Mouse (Mus musculus): ENCODE results near the gene Ppp2r1b.

- TF ChIP-seq MAX (IDR thresholded peaks at IDR 0.05; ENCODE audit: low read depth) (no peak), POLR2AphosphoS2 (IDR thresholded peaks at IDR 0.05; ENCODE audit: insufficient read length, low read depth) (no peak), POLR2A (IDR thresholded peaks at IDR 0.05; ENCODE audit: insufficient read length, low read depth) (no peak), TCF3 (IDR thresholded peaks at IDR 0.05; ENCODE audit: insufficient read length, low read depth) (no peak), USF1 (IDR thresholded peaks at IDR 0.05; ENCODE audit: low read depth) (no peak), MYOD1 (IDR thresholded peaks at IDR 0.05; ENCODE audit: control insufficient read depth in 1 of 3, insufficient read length in 2 of 3, low read depth in 2 of 3) (no peak), SRF (IDR thresholded peaks at IDR 0.05; ENCODE audit: control insufficient read depth, insufficient read length, low read depth) (no peak), TCF12 (IDR thresholded peaks at IDR 0.05; ENCODE audit: insufficient read depth, poor library complexity, severe bottlenecking) (no peak), MYOG (IDR thresholded peaks at IDR 0.05; ENCODE audit: control insufficient read depth in 1 of 3, insufficient read depth in 1 of 3, insufficient read length in 2 of 3, low read depth in 2 of 3) (no peak), E2F4 (IDR thresholded peaks at IDR 0.05; ENCODE audit: insufficient read depth) (no peak), REST (IDR thresholded peaks at IDR 0.05; ENCODE audit: insufficient read depth, insufficient read length) (no peak)
Observed at GRCm38 (mm10) chr9:50836097-50836496, 9.0 kb upstream of the Ppp2r1b start.
